Mouse (Mus musculus) limb, embryonic 12.5 days (tissue): ENCODE data around the gene Klrb1f. TPM values are rescaled to one million over a fixed set of nuclear protein-coding genes. Genes with fewer than 3 reads are reported as not detected.
"Not testable (repeated sequence)": the region's sequence is repeated elsewhere in the genome, so short reads cannot be mapped to it uniquely, and the experiment has no call there.

Experiments
- ATAC-seq: fragments of 200-750 bp; cut with Nextera tagmentation; 2 replicates; pipeline ENCODE4 v1.8.0; 2017; ENCODE audit warnings: low read depth, moderate TSS enrichment; ENCODE audit not compliant: insufficient number of reproducible peaks, insufficient read depth, low FRiP score, low TSS enrichment
- H3K27ac ChIP-seq: fragments of 300-500 bp; sonication (generic); 2 replicates; pipeline ENCODE4 v1.5.1; 2016; ENCODE audit warnings: mild to moderate bottlenecking, moderate library complexity
- H3K27me3 ChIP-seq: fragments of 300-500 bp; sonication (generic); 2 replicates; pipeline ENCODE4 v1.6.1; 2016; ENCODE audit warnings: mild to moderate bottlenecking, moderate library complexity
- H3K36me3 ChIP-seq: fragments of 300-500 bp; sonication (generic); 2 replicates; pipeline ENCODE4 v1.6.1; 2016; ENCODE audit warnings: mild to moderate bottlenecking, moderate library complexity
- H3K4me1 ChIP-seq: fragments of 300-500 bp; sonication (generic); replicated peaks from 2 replicates; pipeline ENCODE4 v1.6.1; 2016
- H3K4me2 ChIP-seq: fragments of 300-500 bp; sonication (generic); 2 replicates; pipeline ENCODE4 v1.6.1; 2016; ENCODE audit warnings: mild to moderate bottlenecking, moderate library complexity
- H3K4me3 ChIP-seq: fragments of 300-500 bp; sonication (generic); replicated peaks from 2 replicates; pipeline ENCODE4 v1.5.1; 2016; ENCODE audit warnings: mild to moderate bottlenecking
- H3K9ac ChIP-seq: fragments of 300-500 bp; sonication (generic); replicated peaks from 2 replicates; pipeline ENCODE4 v1.6.1; 2016; ENCODE audit warnings: mild to moderate bottlenecking, moderate library complexity
- H3K9me3 ChIP-seq: fragments of 300-500 bp; sonication (generic); 2 replicates; pipeline ENCODE4 v1.6.1; 2016; ENCODE audit warnings: mild to moderate bottlenecking, moderate library complexity
- WGBS: fragments of 180-500 bp; shearing (Covaris S2); methylation state at CpG from one replicate; pipeline ENCODE4 v1.1.7; 2016; 5-methylcytosine and 5-hydroxymethylcytosine counted together
- polyA plus RNA-seq: library from polyadenylated mRNA; unstranded; fragments of >200 nt; fragmentation: Nextera tagmentation; extraction: Ambion mirVana; gene quantifications from 2 replicates; pipeline ENCODE4 v1.2.1, GENCODE M21; 2016

The Klrb1f gene
- polyA plus RNA-seq, 1 experiment from 2014 or later = 0.13 TPM

DNA sequence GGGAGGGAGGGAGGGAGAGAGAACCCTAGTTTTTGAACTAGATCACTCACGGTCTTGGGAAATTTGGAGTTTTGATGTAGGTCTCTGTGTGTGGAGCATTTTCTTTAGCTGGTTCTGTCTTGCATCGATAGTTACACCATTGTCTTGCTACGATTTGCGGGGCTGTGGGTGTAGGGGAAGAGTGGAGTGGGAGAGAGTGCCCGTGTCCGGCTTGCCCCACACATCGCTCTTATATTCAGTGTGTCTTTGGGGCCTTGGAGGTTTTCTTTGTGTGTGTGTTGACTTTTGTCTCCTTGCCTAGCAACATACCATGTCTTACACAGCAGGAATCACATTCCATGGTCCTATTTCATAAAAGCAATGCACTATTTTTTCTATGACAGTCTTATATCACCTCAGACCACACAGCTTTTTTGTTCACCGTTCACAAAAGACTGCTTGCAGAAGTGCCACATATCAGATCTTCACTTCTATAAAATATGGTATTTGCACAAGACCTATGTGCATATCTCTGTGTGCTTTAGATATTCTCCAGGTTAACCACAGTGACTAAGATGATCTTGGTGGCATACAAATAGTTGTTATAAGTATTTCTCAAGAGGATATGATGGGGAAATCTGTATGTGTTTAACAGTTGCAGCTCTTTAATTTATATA is 4.0 kb downstream of the Klrb1f start:
- Histone ChIP-seq H3K9me3 (no peaks in the 10 kb centered on the region), H3K4me3 (peak overlapping the region; percentile 44), H3K4me1 (peaks cover 4% of the 10 kb centered on the region), H3K9ac (0 out of 2 replicates have a peak overlapping the region, but pooled peaks have one; percentile 42), H3K27me3 (no peaks in the 10 kb centered on the region), H3K36me3 (no peaks in the 10 kb centered on the region), H3K27ac (no peak overlapping the region), H3K4me2 (peak overlapping the region; percentile 64)
- WGBS = 5% methylated on average over 8 of the region's 8 CpGs
- no peak for ATAC-seq

DNA sequence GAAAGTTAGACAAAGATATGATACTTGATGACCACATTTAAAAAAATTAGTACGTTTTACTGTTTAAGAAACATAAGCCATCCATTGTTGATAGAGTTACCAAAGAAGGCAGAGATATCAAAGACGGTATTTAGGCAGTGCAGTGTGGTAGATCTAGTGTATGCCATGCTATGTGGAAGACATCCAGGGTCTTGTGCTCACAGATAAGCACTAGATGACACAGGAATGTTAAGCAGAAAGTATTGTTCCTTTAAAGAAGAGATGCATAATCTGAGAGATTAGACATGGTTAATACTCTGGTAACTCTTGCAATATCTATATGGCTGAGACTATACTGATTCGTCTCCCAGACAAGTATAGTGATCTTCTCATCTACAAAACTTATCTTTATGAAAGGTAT is 5.4 kb downstream of the Klrb1f start:
- H3K27ac ChIP-seq = no peak overlapping the region
- no peak overlapping the region for H3K4me3 ChIP-seq
- H3K4me1 ChIP-seq = peaks cover 4% of the 10 kb centered on the region
- H3K27me3 ChIP-seq = no peaks in the 10 kb centered on the region
- H3K9ac ChIP-seq = no peak overlapping the region
- WGBS = 81% methylated on average over 3 of the region's 3 CpGs
- H3K4me2 ChIP-seq = no peak overlapping the region
- H3K9me3 ChIP-seq = no peaks in the 10 kb centered on the region
- no peaks in the 10 kb centered on the region for H3K36me3 ChIP-seq
- no peak for ATAC-seq

DNA sequence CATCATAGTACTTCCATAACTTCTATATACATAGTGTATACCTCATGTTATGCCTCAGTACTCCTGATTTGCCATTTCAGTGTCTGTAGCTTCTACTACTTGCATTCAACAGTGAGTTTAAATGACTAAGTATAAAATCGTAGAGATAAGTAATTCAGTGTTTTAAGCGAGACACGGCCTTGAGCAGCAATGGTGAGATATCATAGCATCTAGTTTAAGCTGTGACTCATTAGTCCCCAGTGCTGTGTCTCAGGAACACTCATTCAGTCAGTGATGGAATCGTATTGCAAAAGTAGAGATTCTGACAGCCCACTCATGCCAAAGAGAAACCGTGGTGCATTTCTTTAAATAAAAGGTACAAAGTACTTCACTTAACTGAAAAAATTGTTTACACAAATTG is 6.0 kb downstream of the Klrb1f start:
- 89% methylated on average over 5 of the region's 5 CpGs for WGBS

DNA sequence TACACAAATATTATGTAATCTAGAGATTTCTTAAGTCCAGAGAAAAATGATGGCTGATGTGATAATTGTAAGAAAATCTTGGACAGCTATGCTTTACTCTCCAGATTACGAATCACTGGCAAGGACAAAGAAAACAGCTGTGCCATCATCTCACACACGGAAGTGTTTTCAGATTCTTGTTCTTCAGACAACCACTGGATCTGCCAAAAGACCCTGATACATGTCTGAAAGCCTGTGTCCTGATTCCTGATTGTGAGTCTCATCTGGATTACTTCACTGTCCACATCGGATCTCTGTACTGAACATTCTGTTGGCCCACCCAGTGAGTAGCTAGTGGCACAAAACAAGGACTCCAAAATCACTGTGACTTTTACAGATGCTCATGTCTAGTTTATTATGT is 10.5 kb downstream of the Klrb1f start:
- Histone ChIP-seq H3K9ac (no peak overlapping the region), H3K4me1 (no peaks in the 10 kb centered on the region), H3K4me3 (no peak overlapping the region), H3K4me2 (no peak overlapping the region), H3K36me3 (no peaks in the 10 kb centered on the region), H3K27me3 (no peaks in the 10 kb centered on the region), H3K9me3 (no peaks in the 10 kb centered on the region), H3K27ac (no peak overlapping the region)
- WGBS = 86% methylated on average over 3 of the region's 3 CpGs
- ATAC-seq = no peak

More for the DNA sequence above, 6.0 kb downstream of the Klrb1f start:
- H3K4me1 ChIP-seq = peaks cover 4% of the 10 kb centered on the region
- no peaks in the 10 kb centered on the region for H3K9me3 ChIP-seq
- no peak overlapping the region for H3K4me3 ChIP-seq
- no peaks in the 10 kb centered on the region for H3K27me3 ChIP-seq
- H3K4me2 ChIP-seq = no peak overlapping the region
- H3K9ac ChIP-seq = no peak overlapping the region
- no peaks in the 10 kb centered on the region for H3K36me3 ChIP-seq
- no peak overlapping the region for H3K27ac ChIP-seq
- ATAC-seq = no peak

DNA sequence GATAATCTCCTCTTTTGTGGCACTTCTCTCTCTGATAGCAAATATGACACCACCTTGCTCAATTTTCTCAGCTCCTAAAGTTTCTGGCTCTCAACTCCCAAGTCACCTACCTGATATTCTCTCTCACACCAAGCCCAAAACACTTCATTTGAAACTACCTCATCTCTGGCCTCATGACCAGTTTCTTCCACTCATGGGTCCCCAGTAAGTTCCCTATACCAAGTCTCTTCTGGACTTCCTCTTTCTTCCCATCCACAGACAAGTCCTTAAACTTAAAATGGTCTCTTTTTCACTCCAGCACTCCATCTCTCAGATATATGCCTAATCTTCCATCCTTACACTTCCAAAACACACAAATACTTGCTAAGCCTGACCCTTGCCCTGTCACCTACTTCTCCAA is 12.3 kb downstream of the Klrb1f start:
- Histone ChIP-seq H3K9ac (no peak overlapping the region), H3K36me3 (no peaks in the 10 kb centered on the region), H3K27ac (no peak overlapping the region), H3K27me3 (no peaks in the 10 kb centered on the region), H3K4me1 (no peaks in the 10 kb centered on the region), H3K4me3 (no peak overlapping the region), H3K9me3 (no peaks in the 10 kb centered on the region), H3K4me2 (no peak overlapping the region)
- ATAC-seq = no peak

DNA sequence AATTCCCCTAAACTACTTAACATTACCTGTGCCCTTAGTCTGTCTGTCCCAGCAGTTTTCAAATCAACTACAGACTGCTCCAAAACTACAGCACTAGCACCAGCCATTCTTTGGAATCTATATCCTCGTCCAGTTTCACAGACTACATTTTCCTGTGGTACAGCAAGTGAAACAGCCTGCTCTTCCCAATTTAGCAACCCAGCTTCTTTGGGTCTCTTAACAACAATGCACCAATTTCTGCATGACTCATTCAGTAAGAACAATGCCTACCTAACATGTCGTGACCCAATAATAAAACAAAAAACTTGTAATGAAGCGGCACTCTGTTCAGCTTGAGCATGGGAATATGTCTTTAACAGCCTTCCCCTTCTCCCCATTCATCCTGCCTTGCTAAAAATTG is 19.7 kb downstream of the Klrb1f start:
- no peaks in the 10 kb centered on the region for H3K4me1 ChIP-seq
- no peaks in the 10 kb centered on the region for H3K36me3 ChIP-seq
- H3K4me3 ChIP-seq = no peak overlapping the region
- no peak for ATAC-seq
- H3K9ac ChIP-seq = no peak overlapping the region
- 90% methylated on average over 3 of the region's 3 CpGs for WGBS
- H3K27ac ChIP-seq = no peak overlapping the region
- H3K9me3 ChIP-seq = no peaks in the 10 kb centered on the region
- H3K4me2 ChIP-seq = no peak overlapping the region
- no peaks in the 10 kb centered on the region for H3K27me3 ChIP-seq

DNA sequence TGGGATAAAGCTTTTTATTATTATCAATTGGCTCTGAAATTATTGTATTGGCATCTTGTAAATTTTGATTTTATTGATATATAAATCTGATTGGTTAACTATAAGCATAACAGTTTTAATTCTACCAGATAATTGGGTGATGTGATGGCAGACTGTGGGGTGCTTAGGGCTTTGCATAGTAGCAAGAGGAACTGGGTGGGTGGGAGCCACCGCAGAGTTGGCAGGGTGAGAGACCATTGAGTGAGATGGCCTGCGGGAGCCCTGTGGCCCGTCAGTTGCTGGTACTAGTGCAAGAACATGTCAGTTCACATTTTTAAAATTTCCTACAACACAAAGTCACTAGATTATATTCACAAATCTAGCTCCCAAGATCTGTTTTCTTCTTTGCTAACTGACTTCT is 20.2 kb downstream of the Klrb1f start:
- Histone ChIP-seq H3K36me3 (no peaks in the 10 kb centered on the region), H3K4me3 (no peak overlapping the region)
- ATAC-seq = no peak

DNA sequence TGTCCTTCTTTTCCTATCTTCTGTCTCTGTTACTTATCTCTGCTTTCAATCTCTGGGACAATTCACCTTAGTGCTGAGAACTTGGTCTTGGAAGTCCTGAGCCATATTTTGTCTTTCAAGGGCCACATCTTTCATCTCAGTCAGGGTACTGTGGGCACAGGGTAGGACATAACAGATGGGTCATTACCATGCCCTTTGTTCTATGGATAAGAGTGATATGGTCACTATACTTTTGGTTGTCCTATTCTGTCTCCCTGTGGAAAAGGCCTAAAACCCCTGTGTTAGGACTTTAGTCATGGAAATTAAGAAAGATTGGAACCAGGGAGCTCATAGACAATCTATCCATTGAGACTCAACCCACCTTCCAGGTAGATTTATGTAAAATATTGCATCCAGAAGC is 20.8 kb downstream of the Klrb1f start:
- Histone ChIP-seq H3K9ac (no peak overlapping the region), H3K4me1 (no peaks in the 10 kb centered on the region), H3K9me3 (no peaks in the 10 kb centered on the region), H3K27ac (no peak overlapping the region), H3K4me2 (no peak overlapping the region), H3K36me3 (no peaks in the 10 kb centered on the region), H3K27me3 (no peaks in the 10 kb centered on the region), H3K4me3 (no peak overlapping the region)
- ATAC-seq = no peak

More for the DNA sequence above, 20.2 kb downstream of the Klrb1f start:
- H3K9ac ChIP-seq = no peak overlapping the region
- H3K27ac ChIP-seq = no peak overlapping the region
- H3K4me2 ChIP-seq = no peak overlapping the region
- H3K4me1 ChIP-seq = no peaks in the 10 kb centered on the region
- no peaks in the 10 kb centered on the region for H3K27me3 ChIP-seq
- WGBS = 93% methylated on average over 3 of the region's 3 CpGs
- H3K9me3 ChIP-seq = no peaks in the 10 kb centered on the region

DNA sequence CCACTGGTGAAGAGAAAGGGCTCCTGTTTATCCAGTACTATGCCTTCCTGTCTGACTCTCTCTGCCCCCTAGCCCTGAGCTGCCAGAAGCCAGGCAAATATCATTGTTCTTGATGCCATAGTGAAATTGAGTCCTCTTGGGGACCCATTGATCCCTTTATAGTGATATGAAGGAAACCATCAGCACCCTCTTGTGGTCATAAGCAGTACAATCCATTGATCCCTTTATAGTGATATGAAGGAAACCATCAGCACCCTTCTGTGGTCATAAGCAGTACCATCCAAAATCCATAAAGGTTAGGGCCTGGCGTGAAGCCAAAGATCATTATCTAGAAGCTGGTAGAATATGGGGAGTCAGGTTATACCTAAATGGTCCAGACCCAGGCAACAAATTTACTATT is 21.3 kb downstream of the Klrb1f start:
- H3K4me1 ChIP-seq = no peaks in the 10 kb centered on the region
- ATAC-seq = peak; percentile 52; the same call in 1 of the 2 replicates
- 84% methylated on average over 1 of the region's 1 CpGs for WGBS
- H3K36me3 ChIP-seq = no peaks in the 10 kb centered on the region
- H3K27ac ChIP-seq = no peak overlapping the region
- H3K4me3 ChIP-seq = no peak overlapping the region
- no peak overlapping the region for H3K9ac ChIP-seq
- H3K4me2 ChIP-seq = no peak overlapping the region
- H3K27me3 ChIP-seq = no peaks in the 10 kb centered on the region
- H3K9me3 ChIP-seq = no peaks in the 10 kb centered on the region

DNA sequence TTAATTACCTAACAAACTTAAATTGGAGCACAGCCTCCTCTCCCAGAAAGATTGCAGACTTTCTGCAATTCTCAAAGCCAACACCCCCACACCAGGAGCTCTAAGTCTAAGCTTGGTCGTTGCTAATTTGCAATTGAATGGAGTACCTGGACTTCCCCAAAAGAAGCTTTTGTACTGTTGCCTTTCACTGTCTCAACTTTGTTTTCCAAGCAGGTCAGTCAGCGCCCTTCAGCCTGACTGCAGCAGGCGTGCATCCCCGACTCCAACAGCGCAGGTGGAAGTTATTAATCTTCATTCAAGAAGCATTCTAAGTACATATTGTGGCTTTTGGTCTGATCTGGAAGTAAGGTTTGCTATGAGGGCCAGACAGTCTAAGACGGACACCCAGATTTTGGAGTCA is 39.4 kb downstream of the Klrb1f start:
- no peak for ATAC-seq
- H3K4me3 ChIP-seq = no peak overlapping the region
- H3K9ac ChIP-seq = no peak overlapping the region
- no peaks in the 10 kb centered on the region for H3K27me3 ChIP-seq
- H3K4me1 ChIP-seq = no peaks in the 10 kb centered on the region
- H3K9me3 ChIP-seq = no peaks in the 10 kb centered on the region
- 83% methylated on average over 6 of the region's 6 CpGs for WGBS
- H3K4me2 ChIP-seq = no peak overlapping the region
- no peaks in the 10 kb centered on the region for H3K36me3 ChIP-seq
- no peak overlapping the region for H3K27ac ChIP-seq

DNA sequence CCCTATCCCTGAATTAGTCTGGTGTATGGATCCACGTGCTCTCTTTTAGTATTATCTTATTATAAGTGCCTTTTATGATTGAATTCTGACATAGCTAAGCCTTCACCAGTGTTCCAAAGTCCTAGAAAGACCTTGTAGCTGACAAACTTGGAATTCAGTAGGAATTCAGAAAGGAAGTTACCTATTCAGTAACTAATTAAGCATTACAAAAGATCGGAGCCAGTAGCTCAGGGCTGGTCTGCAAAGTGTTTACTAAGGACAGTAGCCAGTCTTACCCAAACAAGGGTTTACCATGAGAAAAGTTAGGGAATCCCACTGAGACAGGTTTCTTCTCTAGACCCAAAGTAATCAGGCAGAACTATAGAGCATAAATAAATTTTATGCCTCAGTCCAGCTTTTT is 40.3 kb downstream of the Klrb1f start:
- H3K36me3 ChIP-seq, H3K4me3 ChIP-seq, ATAC-seq, H3K27ac ChIP-seq, H3K4me2 ChIP-seq, H3K4me1 ChIP-seq, H3K9me3 ChIP-seq, H3K27me3 ChIP-seq, H3K9ac ChIP-seq: not testable (repeated sequence)
- 89% methylated on average over 2 of the region's 2 CpGs for WGBS

DNA sequence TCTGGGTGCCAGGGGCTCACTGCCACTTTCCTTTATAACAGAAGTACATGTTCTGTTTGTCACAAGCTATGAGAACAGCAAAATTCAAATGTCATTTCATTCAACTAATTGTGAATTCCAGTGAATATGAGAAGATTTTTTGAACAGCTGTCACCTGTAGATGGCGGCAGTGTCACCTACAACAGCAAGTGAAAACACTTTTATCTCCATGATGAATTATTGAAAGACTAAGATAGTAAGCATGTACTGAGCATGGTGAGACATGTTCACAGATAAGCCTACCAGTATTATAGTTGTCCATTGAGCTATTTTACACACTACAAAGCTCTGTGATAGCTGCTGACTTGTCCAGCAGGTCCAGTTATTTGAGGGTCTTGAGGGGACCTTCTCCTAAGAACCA is 42.5 kb downstream of the Klrb1f start:
- no peaks in the 10 kb centered on the region for H3K27me3 ChIP-seq
- H3K4me2 ChIP-seq = no peak overlapping the region
- no peak overlapping the region for H3K9ac ChIP-seq
- no peak overlapping the region for H3K4me3 ChIP-seq
- no peaks in the 10 kb centered on the region for H3K36me3 ChIP-seq
- WGBS = 86% methylated on average over 1 of the region's 1 CpGs
- H3K27ac ChIP-seq = no peak overlapping the region
- no peaks in the 10 kb centered on the region for H3K4me1 ChIP-seq
- ATAC-seq = no peak
- H3K9me3 ChIP-seq = peaks cover 6% of the 10 kb centered on the region
